Mouse (Mus musculus) ES-E14 (cell line): ENCODE data around the gene Arrdc5. TPM values are rescaled to one million over a fixed set of nuclear protein-coding genes. Genes with fewer than 3 reads are reported as not detected.

Source experiments
- DNase-seq: peaks from one replicate; pipeline ENCODE4 v3.0.0-alpha.2; 2013; ENCODE audit warnings: low read depth, low spot score
- H3K27ac ChIP-seq: 2 replicates; pipeline ENCODE4 v1.5.1; 2012; ENCODE audit warnings: low read depth, mild to moderate bottlenecking, low read length, moderate library complexity, mixed read lengths; ENCODE audit not compliant: poor library complexity, insufficient read depth, severe bottlenecking
- H3K36me3 ChIP-seq: 2 replicates; pipeline ENCODE4 v1.6.1; 2012; ENCODE audit warnings: mild to moderate bottlenecking, low read length, moderate library complexity, mixed read lengths; ENCODE audit not compliant: control insufficient read depth, poor library complexity, insufficient read depth, severe bottlenecking
- H3K4me1 ChIP-seq, 2 experiments: fragments of 150-350 bp in 1 of 2; sonication (generic) in 1 of 2; 2 replicates each; pipeline ENCODE4 v1.6.1; 2012; ENCODE audit warnings: low read length in 2 of 2, mild to moderate bottlenecking in 1 of 2, mixed read lengths in 1 of 2; ENCODE audit not compliant: control insufficient read depth in 2 of 2, insufficient read depth in 2 of 2, poor library complexity in 1 of 2
- H3K4me3 ChIP-seq, 2 experiments: fragments of 150-350 bp in 1 of 2; sonication (generic) in 1 of 2; 2 replicates each; pipeline ENCODE4 v1.5.1; 2012; ENCODE audit warnings: low read length in 2 of 2, low read depth in 1 of 2, mild to moderate bottlenecking in 1 of 2, mixed read lengths in 1 of 2; ENCODE audit not compliant: insufficient read depth in 1 of 2, poor library complexity in 1 of 2, severe bottlenecking in 1 of 2
- H3K9ac ChIP-seq: 2 replicates; pipeline ENCODE4 v1.6.1; 2012; ENCODE audit warnings: low read depth, mild to moderate bottlenecking, low read length, mixed read lengths; ENCODE audit not compliant: poor library complexity, insufficient read depth, severe bottlenecking
- H3K9me3 ChIP-seq: fragments of 150-350 bp; sonication (generic); 2 replicates; pipeline ENCODE4 v1.6.1; 2012; ENCODE audit warnings: low read depth, mild to moderate bottlenecking, low read length; ENCODE audit not compliant: control insufficient read depth, insufficient read depth
- CHD2 ChIP-seq: IDR thresholded peaks from 2 replicates; pipeline ENCODE4 v1.6.1; 2014; ENCODE audit warnings: mild to moderate bottlenecking, low read depth, low read length, inconsistent platforms
- HCFC1 ChIP-seq: IDR thresholded peaks from 2 replicates; pipeline ENCODE4 v1.6.1; 2012; ENCODE audit warnings: low read length, inconsistent platforms, borderline replicate concordance; ENCODE audit not compliant: insufficient read depth
- MAFK ChIP-seq: IDR thresholded peaks from 2 replicates; pipeline ENCODE4 v1.6.1; 2014; ENCODE audit warnings: mild to moderate bottlenecking, low read depth, low read length, inconsistent platforms; ENCODE audit not compliant: insufficient read depth
- ZC3H11A ChIP-seq: IDR thresholded peaks from 2 replicates; pipeline ENCODE4 v1.6.1; 2012; ENCODE audit warnings: low read depth, mild to moderate bottlenecking, inconsistent platforms, low read length, borderline replicate concordance
- ZNF384 ChIP-seq: IDR thresholded peaks from 2 replicates; pipeline ENCODE4 v1.6.1; 2012; ENCODE audit warnings: low read depth, low read length, inconsistent platforms
- in situ Hi-C, 2 experiments: fragments of 600-800 bp; cut with MboI; formaldehyde crosslinking; loops; one replicate each; pipeline ENCODE4 v1.15.1; 2025; ENCODE audit warnings: low sequenced_read_pairs in 2 of 2, inconsistent platforms in 1 of 2; ENCODE audit not compliant: unreplicated experiment in 2 of 2
- total RNA-seq: library from RNA; depleted of rRNA; stranded (reverse); fragments of 300-350 nt; gene quantifications from 2 replicates; pipeline ENCODE4 v1.2.3, GENCODE M21; 2012

Arrdc5 gene
- total RNA-seq, 1 experiment: not detected

DNA sequence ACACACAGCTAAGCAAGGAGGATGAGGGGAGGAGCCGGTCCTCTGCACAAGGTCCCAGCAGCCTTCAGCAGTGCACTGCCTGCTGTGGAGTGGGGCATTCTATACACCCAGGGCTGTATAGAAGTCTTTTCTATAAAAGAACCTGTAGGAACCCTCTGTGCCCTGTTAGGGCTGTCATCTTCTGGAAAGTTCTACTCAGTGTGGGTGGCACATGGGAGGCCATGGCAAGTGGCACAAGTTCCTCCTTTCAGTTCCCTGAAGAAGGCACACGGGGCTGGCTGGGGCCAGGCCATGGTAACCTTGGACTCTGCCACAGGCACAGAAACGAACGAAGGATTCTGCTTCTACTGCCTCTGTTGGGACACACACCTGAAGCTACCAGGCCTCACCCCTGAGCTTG lies 35.1 kb downstream of the Arrdc5 start:
- peaks cover 3 to 22% of the 10 kb centered on the region in 2 experiments; a peak in 3 of 4 replicates for H3K4me1 ChIP-seq
- no peak for TF ChIP-seq ZC3H11A
- TF ChIP-seq CHD2: no peak
- no peak for TF ChIP-seq MAFK
- in situ Hi-C loops: no loop called here

DNA sequence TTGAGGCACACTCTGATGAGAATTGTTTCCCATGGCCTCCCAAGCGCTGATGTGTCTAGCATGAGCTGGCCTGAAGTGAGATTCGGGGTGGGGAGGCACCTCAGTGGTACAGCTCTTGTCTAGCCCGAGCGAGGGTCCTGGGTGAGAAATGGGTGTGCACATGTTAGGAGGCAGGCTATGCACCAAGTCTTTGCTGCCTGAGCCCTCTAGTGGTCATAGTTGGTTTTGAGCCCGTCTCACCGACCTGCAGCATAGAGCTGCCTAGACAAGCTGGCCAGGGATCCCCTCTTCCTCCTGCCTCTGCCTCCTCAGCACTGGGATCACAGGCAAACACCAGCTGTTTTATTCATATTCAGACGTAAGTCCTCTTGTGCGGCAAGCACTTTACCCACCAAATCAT lies 36.1 kb downstream of the Arrdc5 start:
- TF ChIP-seq HCFC1 (0 out of 2 replicates have a peak, but pooled peaks have one; percentile 49), ZC3H11A (peak; percentile 35; the same call in 1 of the 2 replicates), ZNF384 (no peak)
- H3K4me3 ChIP-seq: peak overlapping the region in 1 of 2 experiments; percentile 20; a peak in 1 of 4 replicates
- H3K36me3 ChIP-seq: peaks cover 28% of the 10 kb centered on the region
- no peaks in the 10 kb centered on the region for H3K9me3 ChIP-seq
- peaks cover 3 to 25% of the 10 kb centered on the region in 2 experiments; a peak in 3 of 4 replicates for H3K4me1 ChIP-seq
- DNase-seq: peak; percentile 86
- H3K27ac ChIP-seq: no peak overlapping the region
- H3K9ac ChIP-seq: no peak overlapping the region
- in situ Hi-C loops: no loop called here

More for the DNA sequence above, 35.1 kb downstream of the Arrdc5 start:
- H3K27ac ChIP-seq: no peak overlapping the region; the same call in 1 of the 2 replicates
- H3K9ac ChIP-seq: no peak overlapping the region
- DNase-seq: no peak
- H3K36me3 ChIP-seq: peaks cover 19% of the 10 kb centered on the region
- no peak overlapping the region for H3K4me3 ChIP-seq
- no peaks in the 10 kb centered on the region for H3K9me3 ChIP-seq

DNA sequence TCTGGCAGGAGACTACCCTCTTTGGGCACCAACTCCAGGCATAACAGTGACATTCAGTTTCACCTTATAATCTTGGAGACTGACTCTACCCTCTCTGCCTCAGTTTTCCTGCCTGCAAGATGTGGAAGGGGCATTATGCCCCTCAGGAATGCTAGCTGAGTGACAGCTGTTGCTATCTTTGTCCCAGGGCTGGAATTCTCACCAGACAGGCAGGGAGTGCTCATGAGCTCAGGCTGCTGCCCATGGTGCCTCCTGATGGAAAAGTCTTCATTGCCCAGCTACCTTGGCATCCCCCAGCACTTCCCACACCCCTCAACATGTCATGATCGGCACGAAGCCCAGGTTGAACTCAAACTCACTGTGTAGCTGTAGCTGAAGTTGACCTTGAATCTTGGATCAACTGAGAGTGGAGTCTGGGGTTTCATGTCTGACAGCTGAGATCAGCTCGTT lies 37.4 kb downstream of the Arrdc5 start:
- in situ Hi-C loops: no loop called here
- TF ChIP-seq CHD2 (no peak), ZNF384 (no peak), HCFC1 (no peak), ZC3H11A (no peak), MAFK (no peak)
- H3K9ac ChIP-seq: no peak overlapping the region
- H3K27ac ChIP-seq: no peak overlapping the region
- H3K4me1 ChIP-seq: peaks cover 5 to 30% of the 10 kb centered on the region in 2 experiments; a peak in 3 of 4 replicates
- no peaks in the 10 kb centered on the region for H3K9me3 ChIP-seq
- peaks cover 38% of the 10 kb centered on the region for H3K36me3 ChIP-seq
- H3K4me3 ChIP-seq: no peak overlapping the region
- no peak for DNase-seq

DNA sequence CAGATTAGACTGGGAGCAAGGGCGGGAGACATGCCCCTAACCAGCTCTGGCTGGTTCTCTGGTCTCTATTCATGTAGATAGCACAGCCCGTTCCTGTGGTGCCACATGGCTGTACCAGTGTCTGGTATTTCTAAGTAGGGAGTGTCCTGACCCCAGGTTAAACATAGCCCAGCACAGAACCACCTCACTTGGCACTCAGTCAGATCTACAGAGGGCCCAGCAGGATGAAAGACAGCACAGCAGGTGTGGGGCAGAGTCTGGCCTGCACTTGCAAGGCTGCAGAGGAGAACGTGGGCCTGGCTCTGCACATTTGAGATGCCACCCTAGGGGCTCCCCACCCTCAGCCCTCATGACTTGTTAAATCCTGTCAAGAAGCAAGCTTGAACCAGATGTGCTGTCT lies 38.9 kb downstream of the Arrdc5 start:
- no peak overlapping the region for H3K27ac ChIP-seq
- in situ Hi-C loops: no loop called here
- peaks cover 5 to 25% of the 10 kb centered on the region in 2 experiments; a peak in 3 of 4 replicates for H3K4me1 ChIP-seq
- H3K9ac ChIP-seq: no peak overlapping the region; the same call in 1 of the 2 replicates
- TF ChIP-seq HCFC1: no peak
- TF ChIP-seq ZC3H11A: no peak
- TF ChIP-seq MAFK: no peak
- no peak for TF ChIP-seq ZNF384
- no peak for TF ChIP-seq CHD2
- no peaks in the 10 kb centered on the region for H3K9me3 ChIP-seq
- no peak overlapping the region for H3K4me3 ChIP-seq
- H3K36me3 ChIP-seq: peaks cover 38% of the 10 kb centered on the region
- no peak for DNase-seq
